Mouse (Mus musculus) T-cell, adult 2 months (primary cell): ENCODE measurements around the gene Gm20683.
"Not testable (repeated sequence)": the region's sequence is repeated elsewhere in the genome, so short reads cannot be mapped to it uniquely, and the experiment has no call there.

ENCODE experiments used
- DNase-seq: peaks from one replicate; pipeline ENCODE4 v3.0.0; 2022; ENCODE audit warnings: low spot score

Gm20683 gene

DNA sequence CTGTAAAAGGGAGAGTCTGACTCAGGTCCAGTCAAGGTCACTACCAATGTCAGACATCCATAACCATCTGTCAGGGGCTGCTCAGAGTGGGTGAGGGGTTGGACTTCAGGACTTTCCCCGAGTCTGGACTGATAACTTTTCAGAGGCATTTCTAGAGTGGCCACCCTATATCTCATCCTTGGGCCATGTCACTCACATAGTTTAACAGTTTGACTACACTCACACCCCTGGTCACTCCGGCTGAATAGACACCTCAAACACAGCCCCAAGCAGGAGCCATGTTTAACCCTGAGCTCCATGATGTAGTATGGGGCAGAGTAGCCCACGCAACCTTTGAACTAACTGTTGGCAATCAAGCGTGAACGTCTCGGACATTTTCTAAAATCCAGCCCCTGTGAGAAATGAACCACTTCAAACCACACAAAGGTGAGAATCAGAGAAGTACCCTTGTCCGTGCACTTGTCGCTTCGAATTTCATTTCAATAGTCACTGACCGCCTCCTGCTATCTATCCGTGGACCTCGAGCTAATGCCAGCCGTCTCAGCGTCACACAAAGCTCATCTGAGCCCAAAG is 32.7 kb upstream of the Gm20683 start:
- DNase-seq, result no peak

DNA sequence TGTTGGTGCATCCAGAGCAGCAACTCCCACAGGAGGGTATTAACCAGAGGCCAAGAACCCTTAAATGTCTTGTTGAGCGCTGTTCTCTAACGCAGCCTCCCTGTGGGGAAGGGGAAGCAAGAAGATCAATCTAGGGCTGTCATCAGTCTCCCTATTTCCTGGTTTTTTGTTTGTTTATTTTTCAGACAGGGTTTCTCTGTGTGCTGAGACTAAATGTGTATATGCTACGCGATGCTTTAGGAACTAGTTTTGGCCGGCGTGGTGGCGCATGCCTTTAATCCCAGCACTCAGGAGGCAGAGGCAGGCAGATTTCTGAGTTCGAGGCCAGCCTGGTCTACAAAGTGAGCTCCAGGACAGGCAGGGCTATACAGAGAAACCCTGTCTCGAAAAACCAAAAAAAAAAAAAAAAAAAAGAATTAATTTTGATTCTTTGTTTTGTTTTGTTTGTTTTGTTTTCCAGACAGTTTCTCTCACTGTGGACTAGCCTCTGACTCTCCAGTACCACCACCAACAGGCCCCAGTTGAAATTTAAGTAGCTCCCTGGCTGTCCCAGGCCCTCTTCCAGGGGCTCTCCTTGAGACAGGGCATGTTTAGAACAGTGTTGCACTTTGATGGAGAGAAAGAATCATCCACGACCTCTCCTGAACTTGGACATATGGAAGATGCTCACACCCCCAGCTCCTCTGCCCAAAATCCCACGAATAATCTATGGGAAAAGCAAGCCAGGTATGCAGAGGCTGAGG is 32.0 kb upstream of the Gm20683 start:
- DNase-seq, result no peak

GRCm38 (mm10) chr17:25872676-25873075 is 31.1 kb upstream of the Gm20683 start:
- DNase-seq, result no peak

DNA sequence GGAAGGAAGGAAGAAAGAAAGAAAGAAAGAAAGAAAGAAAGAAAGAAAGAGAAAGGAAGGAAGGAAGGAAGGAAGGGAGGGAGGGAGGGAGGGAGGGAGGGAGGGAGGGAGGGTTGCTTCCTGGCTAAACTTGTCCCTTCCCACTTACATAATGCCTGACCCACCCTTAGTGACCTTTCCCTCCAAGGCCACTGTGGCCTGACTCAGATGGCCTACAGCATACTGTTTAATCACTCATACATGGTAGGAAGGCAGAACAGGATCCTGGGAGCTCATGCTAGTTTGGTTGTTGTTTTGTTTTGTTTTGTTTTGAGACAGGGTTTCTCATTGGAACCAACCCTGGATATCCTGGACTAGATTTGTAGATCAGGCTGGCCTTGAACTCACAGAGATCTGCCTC is 30.0 kb upstream of the Gm20683 start:
- not testable (repeated sequence) for DNase-seq

DNA sequence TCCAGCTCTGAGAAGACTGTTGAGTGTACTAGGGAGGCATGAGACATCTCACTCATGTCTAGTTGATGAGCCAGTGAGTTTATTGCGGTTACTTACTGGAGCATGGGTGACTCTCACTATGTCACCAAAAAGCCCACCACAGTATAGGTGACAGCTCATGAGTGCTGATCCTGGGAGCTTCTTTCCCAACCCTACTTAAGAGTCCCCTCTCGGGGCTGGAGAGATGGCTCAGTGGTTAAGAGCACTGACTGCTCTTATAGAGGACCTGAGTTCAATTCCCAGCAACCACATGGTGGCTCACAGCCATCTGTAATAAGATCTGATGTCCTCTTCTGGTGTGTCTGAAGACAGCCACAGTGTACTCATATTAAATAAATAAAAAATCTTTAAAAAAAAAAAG is 28.4 kb upstream of the Gm20683 start:
- no peak for DNase-seq

DNA sequence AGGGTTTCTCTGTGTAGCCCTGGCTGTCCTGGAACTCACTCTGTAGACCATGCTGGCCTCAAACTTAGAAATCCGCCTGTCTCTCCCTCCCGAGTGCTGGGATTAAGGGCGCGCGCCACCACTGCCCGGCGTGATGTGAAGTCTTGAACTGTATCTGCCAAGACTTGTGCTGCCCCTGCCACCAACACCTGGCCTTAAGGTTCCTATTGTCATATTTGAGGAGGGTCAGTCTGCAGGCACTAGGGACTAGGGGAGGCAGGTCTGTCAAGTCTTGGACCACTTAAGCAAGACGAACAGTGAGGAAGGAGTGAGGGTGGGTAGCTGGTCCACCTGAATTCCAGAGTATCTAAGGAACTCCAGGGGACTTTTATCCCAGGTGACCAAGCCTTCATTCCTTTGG is 27.9 kb upstream of the Gm20683 start:
- DNase-seq, result no peak

- peak; percentile 48 for DNase-seq
These were observed 27.1 kb upstream of the Gm20683 start, which contains the start of gene Mcrip2 for GRCm38 (mm10) chr17:25868601-25869191. TSS of gene Mcrip2 (minus strand) at chr17:25868764.

- DNase-seq, result no peak
These were observed 26.5 kb upstream of the Gm20683 start for GRCm38 (mm10) chr17:25867836-25868600.

DNA sequence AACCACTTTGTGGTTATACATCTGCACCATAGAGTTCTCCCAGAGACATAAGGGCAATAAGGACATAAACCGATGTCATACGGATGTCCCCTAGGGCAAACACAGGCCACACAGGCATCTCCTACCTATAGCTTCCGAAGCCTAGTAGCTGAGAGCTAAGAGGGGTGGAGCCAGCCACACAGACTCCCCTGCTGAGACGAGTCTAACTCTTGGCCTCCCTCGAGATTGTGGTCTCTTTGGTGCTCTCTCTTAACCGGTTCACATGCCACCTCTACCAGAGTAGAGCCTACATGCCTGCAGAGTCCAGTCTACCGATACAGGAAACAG is 25.9 kb upstream of the Gm20683 start:
- DNase-seq, result peak; percentile 49

DNA sequence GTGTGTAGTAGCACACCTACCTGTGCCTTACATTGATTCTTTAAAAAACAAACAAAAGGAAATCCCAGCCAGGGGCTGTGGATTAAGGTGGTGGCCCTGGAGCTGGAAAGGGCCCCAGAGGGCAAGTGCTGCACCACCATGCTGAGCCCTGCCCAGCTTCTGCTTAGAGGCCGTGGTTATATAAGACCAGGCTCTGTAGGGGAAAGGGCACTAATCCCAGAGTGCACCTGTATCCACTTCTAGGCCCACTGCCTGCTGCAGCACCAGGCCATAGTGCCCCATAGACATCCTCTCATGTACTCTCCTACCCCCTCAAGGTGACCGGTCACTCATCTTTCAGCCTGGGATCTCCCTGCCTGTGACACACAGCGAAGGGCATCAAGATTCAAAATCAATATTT is 24.6 kb upstream of the Gm20683 start:
- DNase-seq, result no peak

- DNase-seq, result no peak
These were observed 23.7 kb upstream of the Gm20683 start for GRCm38 (mm10) chr17:25865288-25865687.

DNA sequence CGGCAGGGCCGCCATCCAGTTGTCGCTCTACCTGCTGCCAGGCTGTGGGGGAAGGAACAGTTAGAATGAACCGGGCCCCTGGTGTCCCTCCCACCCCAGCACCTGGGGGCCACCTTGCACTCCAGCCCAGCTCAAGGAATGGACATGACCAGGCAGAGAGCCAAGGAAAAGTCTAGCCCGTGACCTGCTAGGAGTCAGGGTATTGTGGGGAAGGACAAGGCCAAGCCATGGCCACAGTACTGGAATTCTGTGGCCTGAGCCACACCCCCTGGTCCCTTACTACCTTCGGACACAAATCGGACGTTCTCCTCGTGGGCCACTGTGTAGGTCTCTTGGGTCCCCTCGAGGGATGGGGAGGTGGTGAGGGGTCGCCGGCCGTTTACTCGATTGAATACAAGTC is 22.7 kb upstream of the Gm20683 start:
- no peak for DNase-seq

DNA sequence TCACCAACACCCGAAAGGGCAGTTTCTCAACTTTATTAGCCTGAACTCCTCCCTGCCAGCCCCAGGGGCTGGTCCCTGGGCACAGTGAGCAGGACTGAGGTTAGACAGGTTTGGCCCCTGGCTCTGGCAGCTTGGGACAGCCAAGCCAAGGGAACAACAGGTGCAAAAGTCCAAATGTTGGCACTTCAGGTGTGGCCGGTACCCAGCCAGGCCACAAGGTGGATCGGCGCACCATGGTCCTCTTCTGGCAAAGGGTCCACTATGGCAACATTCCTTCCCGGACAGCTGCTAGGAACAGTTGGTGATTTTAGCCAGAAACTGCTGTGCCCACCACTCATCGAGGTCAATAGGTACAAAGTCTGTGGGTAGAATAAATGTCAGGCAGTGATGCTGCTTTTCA is 22.1 kb upstream of the Gm20683 start:
- DNase-seq, result no peak

DNA sequence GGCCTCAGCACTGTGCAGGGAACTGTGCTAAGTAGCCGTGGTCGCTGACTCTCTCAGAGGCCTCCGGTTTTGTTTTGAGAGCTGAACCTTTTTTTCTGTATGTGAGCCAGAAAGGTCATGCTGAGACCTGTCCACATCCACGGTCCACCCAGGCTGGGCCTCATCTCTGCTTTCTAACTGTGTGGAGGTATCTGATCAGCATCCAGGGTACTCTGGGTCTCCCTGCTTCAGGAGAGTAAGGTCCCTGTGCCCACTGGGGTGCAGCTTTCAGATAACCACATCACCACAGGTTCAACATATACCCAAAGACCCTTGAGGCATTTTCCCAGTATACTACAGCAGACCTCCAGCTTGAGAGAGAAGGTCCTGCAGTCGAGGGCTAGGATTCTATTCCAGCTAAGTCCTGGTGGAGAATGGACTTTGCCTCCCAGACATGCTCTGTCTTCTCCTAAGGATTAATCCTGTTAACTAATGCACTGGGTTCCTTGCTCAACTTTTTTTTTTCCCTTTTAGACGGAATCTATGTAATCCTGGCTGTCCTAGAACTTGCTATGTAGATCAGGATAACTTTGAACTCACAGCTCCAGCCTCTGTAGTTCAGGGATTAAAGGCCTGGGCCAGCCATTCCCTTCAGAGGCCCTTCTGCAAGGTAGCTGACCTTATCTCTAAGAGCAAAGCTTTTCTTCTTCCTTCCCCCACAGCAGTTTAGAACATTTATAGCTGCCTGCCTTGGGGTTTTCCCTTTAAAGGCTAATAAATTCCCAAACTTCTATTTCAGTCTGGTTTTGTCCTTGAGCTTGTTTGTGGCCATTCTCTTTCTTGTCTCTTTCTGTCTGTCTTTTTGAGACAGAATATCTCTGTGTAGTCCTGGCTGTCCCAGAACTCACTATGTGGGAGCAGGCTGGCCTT is 20.4 kb upstream of the Gm20683 start:
- no peak for DNase-seq

DNA sequence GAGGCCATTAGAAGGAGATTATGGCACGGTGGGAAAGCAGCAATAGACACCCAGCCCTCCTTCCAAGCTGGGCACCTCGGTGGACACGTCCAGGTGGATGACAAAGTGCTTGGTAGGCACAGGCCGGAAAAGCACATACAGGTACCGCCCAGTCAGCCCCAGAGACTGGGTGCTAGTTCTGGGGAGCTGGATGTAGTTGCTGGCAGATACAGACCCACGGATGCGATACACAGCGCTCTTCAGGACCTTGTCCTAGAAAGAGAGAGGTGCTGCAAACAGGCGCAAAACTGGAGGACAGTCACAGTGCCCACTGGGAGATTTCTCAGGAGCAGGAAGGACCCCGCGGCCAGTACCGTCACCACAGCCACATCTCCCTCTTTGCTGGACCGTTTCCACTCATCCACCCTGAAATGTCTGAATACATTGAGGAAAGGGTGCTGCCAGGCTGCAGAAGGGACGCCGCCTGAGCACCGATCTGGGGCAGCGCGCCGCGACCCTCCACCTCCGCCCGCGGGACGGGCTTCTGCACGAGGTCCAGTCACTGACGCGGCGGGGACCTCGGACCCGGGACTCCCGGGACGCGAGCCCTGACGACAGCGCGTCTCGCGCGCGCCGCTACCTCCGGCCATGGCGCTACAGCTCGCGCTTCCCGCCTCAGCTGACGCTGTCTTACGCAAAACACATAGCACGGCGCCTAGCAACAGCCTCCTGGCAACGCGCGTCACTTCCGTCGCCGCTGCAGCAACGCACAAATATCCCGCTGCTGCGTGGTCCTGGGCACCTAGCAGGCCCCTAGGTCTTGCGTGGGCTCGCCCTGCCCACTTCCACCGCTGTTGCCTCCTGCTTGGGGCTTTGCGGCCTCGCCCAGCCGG is 19.5 kb upstream of the Gm20683 start, which contains the start of gene Wdr90:
Wdr90 (minus strand) TSS at position 670 of the 872 bp plus-strand sequence.
- DNase-seq, result peak; percentile 93

DNA sequence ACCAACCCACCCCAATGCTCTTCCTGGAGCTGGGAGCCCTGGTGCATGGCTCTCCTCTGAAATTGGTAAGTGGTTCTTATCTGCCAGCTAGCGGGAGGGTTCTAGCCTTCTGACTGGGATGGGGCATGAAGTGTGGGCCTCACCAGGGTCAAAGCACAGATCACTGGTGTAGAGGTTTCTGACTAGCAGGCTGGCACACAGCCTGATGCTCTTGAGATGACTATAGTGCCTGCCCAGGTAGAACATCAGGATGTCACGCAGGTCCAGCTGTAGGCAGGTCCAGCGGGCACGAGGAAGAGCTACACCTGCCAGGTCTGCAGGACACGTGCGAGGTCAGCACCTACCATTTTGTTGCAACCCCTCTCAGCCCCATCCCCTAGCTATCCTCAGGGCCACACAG is 18.7 kb upstream of the Gm20683 start:
- no peak for DNase-seq

DNA sequence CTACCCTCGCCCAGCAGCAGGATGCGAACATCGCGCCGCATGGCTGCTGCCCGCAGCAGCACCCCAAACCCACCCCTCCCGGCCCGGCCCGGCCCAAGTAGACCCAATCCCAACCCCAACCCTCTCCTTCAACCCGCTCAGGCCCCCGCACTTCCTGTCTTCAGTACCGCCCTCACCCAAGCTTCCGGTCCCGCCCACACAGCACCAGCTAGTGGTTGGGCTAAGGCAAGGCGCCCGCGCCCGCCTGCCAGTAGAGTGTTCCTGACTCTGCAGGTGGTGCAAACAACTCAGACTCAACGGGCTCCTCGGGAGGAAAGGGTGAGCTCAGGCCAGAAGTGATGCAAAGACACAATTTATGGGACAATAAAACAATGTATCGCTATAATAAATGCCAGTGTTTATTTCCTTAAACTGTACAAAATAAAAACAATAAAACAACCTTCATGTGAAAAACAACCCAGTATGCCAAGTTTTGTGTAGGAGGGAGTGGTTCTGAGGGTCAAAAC is 2.9 kb upstream of the Gm20683 start, which contains the start of gene Rhot2:
Rhot2 (minus strand) TSS at position 456 of the 506 bp plus-strand sequence.
- DNase-seq, result peak; percentile 97

GRCm38 (mm10) chr17:25843636-25844395 is 2.3 kb upstream of the Gm20683 start:
- DNase-seq, result no peak

DNA sequence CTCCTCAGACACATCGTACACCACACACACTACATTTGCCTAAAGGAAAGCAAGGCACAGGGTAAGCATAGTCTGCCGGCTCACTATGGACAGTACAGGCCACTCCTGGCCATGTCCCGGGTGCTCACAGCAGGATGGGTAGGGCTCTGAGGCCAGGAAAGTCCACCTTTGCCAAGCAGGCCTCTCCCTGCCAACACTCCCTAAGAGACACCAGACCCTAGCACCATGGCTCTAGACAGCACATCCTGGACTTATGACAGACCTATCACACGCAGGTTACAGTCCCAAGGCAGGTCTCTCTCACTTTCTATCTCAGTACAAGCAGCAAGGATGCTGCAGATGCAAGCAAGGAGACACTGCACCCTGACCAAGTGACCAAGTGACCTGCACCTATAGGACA is 1.6 kb upstream of the Gm20683 start:
- DNase-seq, result no peak

DNA sequence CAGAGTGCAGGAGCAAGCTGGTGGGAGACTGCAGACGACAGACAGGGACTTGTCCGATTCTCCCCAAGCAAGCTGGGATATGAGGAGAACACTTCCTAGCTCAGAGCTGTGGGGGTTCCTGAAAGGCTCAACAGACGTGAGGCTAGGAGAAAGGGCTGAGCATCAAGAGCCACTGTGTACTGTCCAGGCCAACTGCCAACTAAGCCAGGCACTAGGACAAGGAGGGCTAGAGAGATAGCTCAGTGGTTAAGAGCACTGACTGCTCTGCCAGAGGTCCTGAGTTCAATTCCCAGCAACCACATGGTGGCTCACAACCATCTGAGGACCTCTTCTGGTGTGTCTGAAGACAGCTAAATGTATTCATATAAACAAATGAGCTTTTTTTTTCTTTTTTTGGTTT is 946 bp upstream of the Gm20683 start:
- no peak for DNase-seq
